Mouse (Mus musculus) ovary, postnatal 14 days (tissue): ENCODE measurements around the gene Hipk3.

ENCODE experiments used
- DNase-seq: peaks from one replicate; pipeline ENCODE4 v3.0.0; 2022; ENCODE audit warnings: low spot score

The Hipk3 gene

GRCm38 (mm10) chr2:104493951-104494800 lies at the start of gene Hipk3:
TSS of gene Hipk3 (minus strand) at chr2:104494446.
- peak; percentile 71 for DNase-seq

GRCm38 (mm10) chr2:104540286-104540685 lies 46.0 kb upstream of the Hipk3 start:
- no peak for DNase-seq

DNA sequence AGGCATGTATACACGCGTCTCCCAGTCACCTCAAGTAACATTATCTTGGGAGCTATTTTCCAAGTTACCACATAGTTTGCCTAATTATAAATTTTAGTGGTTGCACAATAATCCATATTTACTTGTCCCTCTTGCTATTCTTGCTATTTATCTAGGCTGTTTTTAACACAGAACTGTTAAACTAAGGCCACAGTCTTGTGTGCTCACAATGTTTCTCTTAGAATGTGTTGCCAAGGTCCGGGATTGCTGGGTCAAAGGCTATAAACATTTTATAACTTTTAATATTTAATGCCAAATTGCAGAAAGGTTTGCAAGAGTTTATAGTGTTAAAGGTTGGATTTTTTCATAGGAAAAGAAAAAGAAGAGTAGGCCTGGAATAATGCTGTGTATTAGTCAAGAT lies 40.5 kb upstream of the Hipk3 start:
- no peak for DNase-seq

GRCm38 (mm10) chr2:104532548-104532947 lies 38.3 kb upstream of the Hipk3 start:
- DNase-seq, result no peak

- DNase-seq, result no peak
Measured at GRCm38 (mm10) chr2:104526559-104526958, 32.3 kb upstream of the Hipk3 start.

DNA sequence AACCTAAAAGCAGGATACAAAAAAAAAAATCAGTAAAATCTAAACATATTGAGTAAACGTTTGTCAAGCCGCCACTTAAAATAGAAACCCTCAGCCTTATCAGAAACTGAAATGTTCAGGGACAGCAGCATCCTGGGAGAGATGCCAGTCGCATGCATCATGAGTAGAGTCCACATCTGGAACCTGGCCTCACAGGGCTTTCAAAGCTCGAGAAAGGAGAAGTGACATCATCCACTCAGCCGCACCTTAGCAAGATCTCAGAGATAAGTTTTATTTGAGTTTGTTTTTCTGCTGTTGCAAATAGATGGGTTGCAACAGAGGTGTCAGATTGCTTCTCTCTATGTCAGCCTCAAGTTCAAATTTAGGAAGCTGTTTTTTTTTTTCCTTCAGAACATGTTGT lies 31.3 kb upstream of the Hipk3 start:
- DNase-seq, result no peak

- DNase-seq, result no peak
Measured at GRCm38 (mm10) chr2:104511622-104512021, 17.4 kb upstream of the Hipk3 start.

DNA sequence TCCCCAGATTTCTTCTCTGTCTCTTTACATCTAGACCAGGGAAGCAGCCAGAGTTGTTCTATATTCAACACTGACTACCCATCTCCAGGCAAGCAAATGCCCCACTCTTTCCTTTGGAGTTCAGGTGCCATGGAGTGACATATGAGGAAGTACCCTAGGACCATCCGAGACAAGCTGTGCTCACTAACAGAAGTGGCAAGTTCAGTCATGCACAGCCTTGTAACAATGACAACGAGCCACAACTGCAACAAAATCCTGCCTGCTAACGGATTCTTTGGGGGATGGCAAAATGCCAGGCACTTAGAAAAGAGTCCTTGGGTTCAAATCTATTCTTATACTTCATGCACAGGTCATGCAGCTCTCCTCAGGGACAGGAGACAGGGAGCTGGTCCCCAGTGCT lies 8.1 kb upstream of the Hipk3 start:
- no peak for DNase-seq

DNA sequence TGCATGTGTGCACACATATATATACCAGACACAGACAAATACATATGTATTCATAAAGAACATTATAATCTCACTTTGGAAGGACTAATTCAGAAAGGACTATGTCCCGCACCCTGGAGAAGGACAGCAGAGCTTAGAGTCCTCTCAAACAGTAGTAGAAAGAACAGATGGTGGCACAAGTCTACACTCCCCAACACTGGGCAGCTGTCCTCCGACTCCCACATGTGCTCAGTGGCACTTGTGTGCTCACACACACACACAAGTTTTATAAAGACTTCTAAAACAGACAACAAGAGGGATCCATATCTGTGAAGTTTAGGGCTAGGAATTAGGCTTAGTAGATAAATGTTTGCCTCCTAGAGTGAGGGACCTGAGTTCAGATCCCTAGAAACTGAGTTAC lies 6.8 kb upstream of the Hipk3 start:
- no peak for DNase-seq

GRCm38 (mm10) chr2:104497771-104498170 lies 3.5 kb upstream of the Hipk3 start:
- no peak for DNase-seq

- DNase-seq, result no peak
Measured at GRCm38 (mm10) chr2:104497231-104497630, 3.0 kb upstream of the Hipk3 start.

DNA sequence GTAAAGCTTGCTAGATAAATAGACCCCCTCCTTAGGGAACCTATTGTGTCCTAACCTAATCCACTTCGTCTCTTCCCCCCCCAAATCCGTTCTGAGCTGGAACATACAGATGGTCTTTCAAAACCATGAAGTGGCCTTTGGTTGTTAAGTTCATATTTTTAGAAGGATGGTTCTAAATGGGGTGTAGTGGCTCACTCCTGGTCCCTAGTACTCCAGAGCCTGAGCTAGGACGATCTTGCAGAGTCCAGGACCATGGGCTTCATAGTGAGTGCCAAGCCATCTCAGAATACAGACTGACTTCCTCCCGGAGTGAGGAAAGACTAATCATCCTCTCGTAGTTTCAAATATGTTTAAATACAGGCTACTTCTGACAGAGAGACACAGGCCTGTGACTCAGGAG lies 2.0 kb upstream of the Hipk3 start:
- no peak for DNase-seq

DNA sequence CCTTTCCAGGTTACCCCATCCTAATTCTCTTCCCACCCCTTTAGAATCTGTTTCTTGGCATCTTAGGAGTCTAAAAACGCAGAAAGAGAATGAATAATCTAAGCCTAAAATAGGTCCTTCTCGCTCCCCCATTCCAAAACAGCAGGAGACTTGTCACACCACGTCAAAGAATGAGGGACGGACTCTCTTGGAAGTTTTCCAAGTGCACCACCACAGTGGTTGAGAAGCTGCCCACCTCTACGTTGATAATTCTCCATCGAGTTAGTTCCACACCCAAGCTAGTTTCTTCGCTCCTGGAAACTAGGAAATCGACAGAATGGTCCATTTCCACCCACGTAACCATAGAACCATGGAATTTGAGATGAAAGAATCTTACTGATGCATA lies 547 bp upstream of the Hipk3 start:
- DNase-seq, result no peak

DNA sequence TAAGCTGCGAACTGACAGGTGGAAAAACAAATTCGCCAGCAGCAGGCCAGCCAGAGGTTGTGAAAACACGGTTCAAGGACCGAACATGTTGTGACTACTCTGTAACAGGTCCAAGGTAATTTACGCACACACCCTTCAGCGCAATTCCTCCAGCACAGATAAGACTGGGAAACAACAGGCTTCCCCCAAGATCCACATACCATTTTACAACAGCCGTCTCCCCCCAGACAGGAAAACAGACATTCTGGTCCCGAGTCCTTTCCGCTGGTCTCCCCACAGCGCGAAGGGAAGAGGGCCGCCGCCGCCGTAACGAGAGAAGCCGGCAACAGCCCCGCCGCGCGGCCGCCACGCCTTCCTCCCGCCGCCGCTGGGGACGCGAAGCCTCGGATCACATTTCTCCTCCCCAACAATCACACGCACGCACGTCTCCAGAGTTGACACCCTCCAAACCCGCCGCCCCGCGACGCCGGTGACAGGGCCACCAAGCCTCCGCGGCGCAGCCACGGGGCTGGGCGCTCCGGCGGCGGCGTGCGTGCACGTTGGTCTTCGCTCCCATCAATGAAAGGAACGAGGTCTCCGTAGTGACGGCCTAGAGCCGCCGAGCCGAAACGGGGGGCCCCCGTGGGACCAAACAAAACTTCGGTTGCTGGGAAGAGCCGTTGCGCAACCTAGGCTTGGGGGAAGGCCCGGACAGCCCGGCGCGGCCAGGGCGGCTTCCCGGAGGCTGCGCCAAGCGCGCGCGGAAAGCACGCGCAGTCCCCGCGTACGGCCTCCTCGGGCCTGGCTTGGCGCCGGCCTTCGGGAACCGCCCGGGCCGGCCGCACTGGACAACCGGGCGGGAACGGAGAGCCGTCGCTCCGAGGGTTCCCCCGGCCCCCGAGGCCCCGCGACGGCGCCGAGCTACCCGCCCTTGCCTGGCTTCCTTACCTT lies 960 bp downstream of the Hipk3 start:
- DNase-seq, result peak; percentile 64

GRCm38 (mm10) chr2:104491221-104491795 lies 2.9 kb downstream of the Hipk3 start:
- no peak for DNase-seq

GRCm38 (mm10) chr2:104490761-104491160 lies 3.5 kb downstream of the Hipk3 start:
- no peak for DNase-seq

DNA sequence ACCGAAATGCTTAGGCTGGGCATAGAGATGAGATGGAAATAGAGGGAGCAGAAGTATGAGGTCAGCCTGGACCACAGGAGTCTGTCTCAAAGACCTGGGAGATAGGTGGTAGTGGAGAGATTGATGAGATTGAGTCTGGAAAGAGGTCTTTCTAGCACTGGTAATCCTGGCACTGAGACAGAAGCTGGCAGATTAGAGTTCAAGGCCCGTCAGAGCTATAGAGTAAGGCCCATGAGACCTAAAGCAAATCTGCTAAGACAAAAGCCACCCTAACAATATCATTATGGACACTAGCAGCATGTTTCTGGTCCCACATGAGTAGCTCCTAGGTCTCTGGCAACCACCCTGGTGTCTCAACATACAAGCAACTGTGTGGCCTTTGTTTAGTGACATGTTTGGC lies 4.4 kb downstream of the Hipk3 start:
- no peak for DNase-seq

DNA sequence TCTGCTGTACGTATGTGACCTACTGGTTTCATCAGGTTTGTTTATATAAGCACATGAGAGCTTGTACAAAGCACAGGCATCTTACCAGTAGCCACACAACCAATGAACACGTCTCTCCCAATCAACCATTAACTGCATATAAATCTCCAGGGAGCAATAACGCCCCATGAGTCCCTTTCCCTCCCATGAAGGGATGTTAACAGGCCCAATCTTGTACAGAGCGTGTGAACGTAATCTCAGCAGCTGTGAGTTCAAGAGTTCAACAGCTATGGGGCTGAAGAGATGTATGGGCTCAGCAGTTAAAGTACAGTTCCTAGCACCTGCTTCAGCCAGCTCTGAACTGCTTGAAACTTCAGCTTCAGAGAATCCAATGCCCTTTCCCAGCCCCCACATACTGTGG lies 9.8 kb downstream of the Hipk3 start:
- DNase-seq, result no peak

DNA sequence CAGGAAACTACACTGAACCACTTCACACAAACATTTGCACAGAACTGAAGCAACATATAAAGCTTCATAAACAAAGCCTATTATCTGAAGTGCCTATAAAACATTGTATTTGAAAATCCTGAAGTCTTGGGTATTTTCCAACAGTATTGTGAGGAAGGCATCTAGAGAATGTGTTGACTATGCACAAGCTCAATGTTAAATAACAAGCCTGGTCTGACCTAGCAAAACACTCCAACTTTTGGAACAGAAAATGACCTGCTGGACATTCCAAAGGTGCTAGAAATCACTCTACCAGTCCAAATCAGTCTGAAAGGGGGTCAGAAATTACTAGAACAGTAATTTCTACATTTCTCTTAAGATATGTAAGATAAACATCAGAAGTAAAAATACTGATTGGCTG lies 12.1 kb downstream of the Hipk3 start:
- no peak for DNase-seq

- no peak for DNase-seq
Measured at GRCm38 (mm10) chr2:104479054-104479453, 15.2 kb downstream of the Hipk3 start.

- DNase-seq, result no peak
Measured at GRCm38 (mm10) chr2:104477398-104478015, 16.7 kb downstream of the Hipk3 start.

DNA sequence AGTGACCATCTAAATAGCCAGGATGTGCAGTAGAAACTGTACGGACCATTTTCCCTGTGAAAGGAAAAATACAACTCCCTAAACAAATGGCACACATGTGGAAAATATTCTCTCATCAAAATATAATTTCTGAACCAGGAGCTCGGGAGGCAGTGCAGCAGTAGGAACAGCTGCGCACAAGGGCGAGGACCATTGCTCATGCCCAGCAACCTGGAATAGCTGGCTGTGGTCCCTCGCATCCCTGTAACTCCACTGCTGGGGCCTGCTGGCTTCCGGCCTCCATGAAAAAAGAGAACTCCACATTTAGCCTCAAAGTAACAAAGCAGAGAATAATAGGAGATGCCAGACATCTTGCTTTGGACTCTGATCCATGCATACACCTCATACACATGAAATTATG lies 22.2 kb downstream of the Hipk3 start:
- DNase-seq, result no peak
